Mouse (Mus musculus): ENCODE results near the gene Adgrl3.

GRCm38 (mm10) chr5:81442150-81442549 is 422.2 kb downstream of the Adgrl3 start:
- no peak for TF ChIP-seq CTCF (IDR thresholded peaks at IDR 0.05; ENCODE audit: low read depth, low read length)
- TF ChIP-seq POLR2A (IDR thresholded peaks at IDR 0.05; ENCODE audit: insufficient read depth, low read length) = no peak
